Mouse (Mus musculus) thymus, adult 2 months (tissue): ENCODE measurements around the gene Gm20388.

Experiments used
- CTCF ChIP-seq: fragments of 200-500 bp; IDR thresholded peaks from 2 replicates; pipeline ENCODE4 v1.5.1; 2012; ENCODE audit warnings: mild to moderate bottlenecking, control low read depth, low read length, moderate library complexity, borderline replicate concordance; ENCODE audit not compliant: control insufficient read depth, poor library complexity, insufficient read depth; ENCODE audit errors: extremely low read depth
- POLR2A ChIP-seq: fragments of 200-500 bp; IDR thresholded peaks from 2 replicates; pipeline ENCODE4 v1.6.1; 2012; ENCODE audit warnings: mild to moderate bottlenecking, low read length, control low read depth, moderate library complexity; ENCODE audit not compliant: control insufficient read depth, poor library complexity, insufficient read depth; ENCODE audit errors: extremely low read depth

DNA sequence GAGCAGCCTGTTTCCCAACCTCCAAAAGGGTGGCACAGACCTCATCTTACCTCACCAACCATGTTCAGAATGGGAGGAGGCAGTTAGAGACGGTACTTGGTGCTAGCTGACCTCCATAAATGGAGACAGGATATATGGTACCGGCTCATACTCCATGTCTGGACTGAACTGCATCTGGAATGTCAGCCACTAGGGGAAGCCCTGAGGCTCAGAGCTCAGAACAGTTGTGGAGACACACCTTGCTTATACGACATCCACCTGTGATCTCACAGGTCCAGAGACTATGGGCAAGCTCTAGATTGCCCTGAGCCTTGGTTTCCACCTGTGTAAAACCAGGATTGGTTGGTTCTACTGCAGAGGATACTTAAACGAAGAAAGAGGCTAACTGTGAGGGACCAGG lies 2164.3 kb downstream of the Gm20388 start:
- TF ChIP-seq POLR2A (no peak), CTCF (no peak)
